Mouse (Mus musculus) kidney, postnatal 0 days (tissue): ENCODE data around the gene AI593442. TPM values are rescaled to one million over a fixed set of nuclear protein-coding genes. Genes with fewer than 3 reads are reported as not detected.
A peak's percentile ranks its signal among the peaks of the same experiment; 100 is the strongest.

ENCODE experiments used
- ATAC-seq: fragments of 200-750 bp; cut with Nextera tagmentation; replicated peaks from 2 replicates; pipeline ENCODE4 v1.8.0; 2017; ENCODE audit warnings: low read depth, moderate number of reproducible peaks, moderate TSS enrichment, moderate library complexity; ENCODE audit not compliant: low FRiP score
- DNase-seq: peaks from one replicate; pipeline ENCODE4 v3.0.0-alpha.2; 2016; ENCODE audit warnings: low spot score
- H3K27ac ChIP-seq: fragments of 300-500 bp; sonication (generic); 2 replicates; pipeline ENCODE4 v1.5.1; 2014; ENCODE audit warnings: mild to moderate bottlenecking
- H3K27me3 ChIP-seq: fragments of 300-500 bp; sonication (generic); 2 replicates; pipeline ENCODE4 v1.6.1; 2014; ENCODE audit warnings: low read length, mixed read lengths; ENCODE audit not compliant: insufficient read depth
- H3K36me3 ChIP-seq: fragments of 300-500 bp; sonication (generic); 2 replicates; pipeline ENCODE4 v1.6.1; 2014; ENCODE audit warnings: low read length, mixed read lengths; ENCODE audit not compliant: insufficient read depth
- H3K4me1 ChIP-seq: fragments of 300-500 bp; sonication (generic); replicated peaks from 2 replicates; pipeline ENCODE4 v1.6.1; 2014; ENCODE audit warnings: antibody characterized with exemption, low read length, mixed read lengths; ENCODE audit not compliant: insufficient read depth
- H3K4me2 ChIP-seq: fragments of 300-500 bp; sonication (generic); 2 replicates; pipeline ENCODE4 v1.6.1; 2014; ENCODE audit warnings: mild to moderate bottlenecking, low read length, moderate library complexity, mixed read lengths
- H3K4me3 ChIP-seq: fragments of 300-500 bp; sonication (generic); replicated peaks from 2 replicates; pipeline ENCODE4 v1.5.1; 2014; ENCODE audit warnings: low read depth, low read length
- H3K9ac ChIP-seq: fragments of 300-500 bp; sonication (generic); 2 replicates; pipeline ENCODE4 v1.6.1; 2014; ENCODE audit warnings: low read depth, low read length
- H3K9me3 ChIP-seq: fragments of 300-500 bp; sonication (generic); replicated peaks from 2 replicates; pipeline ENCODE4 v1.6.1; 2016; ENCODE audit warnings: low read length, inconsistent platforms, mixed read lengths
- CTCF ChIP-seq: IDR thresholded peaks from 2 replicates; pipeline ENCODE4 v1.5.1; 2016; ENCODE audit warnings: antibody characterized with exemption, low read depth, mild to moderate bottlenecking, moderate library complexity
- WGBS: fragments of 180-500 bp; shearing (Covaris S2); extraction: QIAGEN DNeasy Blood & Tissue Kit; methylation state at CpG from one replicate; pipeline ENCODE4 v1.1.7; 2014; 5-methylcytosine and 5-hydroxymethylcytosine counted together
- polyA plus RNA-seq: library from polyadenylated mRNA; unstranded; fragments of >200 nt; fragmentation: Nextera tagmentation; extraction: Ambion mirVana; gene quantifications from 2 replicates; pipeline ENCODE4 v1.2.1, GENCODE M21; 2015

The AI593442 gene
- polyA plus RNA-seq, 1 experiment from 2014 or later: 0.07 TPM

- Histone ChIP-seq H3K9ac (no peak overlapping the region), H3K9me3 (no peaks in the 10 kb centered on the region), H3K27ac (no peak overlapping the region), H3K36me3 (no peaks in the 10 kb centered on the region), H3K27me3 (no peaks in the 10 kb centered on the region), H3K4me3 (no peak overlapping the region), H3K4me2 (no peak overlapping the region), H3K4me1 (no peaks in the 10 kb centered on the region)
- TF ChIP-seq CTCF: no peak
- ATAC-seq: no peak
- DNase-seq: peak; percentile 10
- 61% methylated on average over 4 of the region's 4 CpGs for WGBS
These were observed 35.0 kb downstream of the AI593442 start for GRCm38 (mm10) chr9:52644626-52645025.

GRCm38 (mm10) chr9:52644156-52644555 is 35.4 kb downstream of the AI593442 start:
- Histone ChIP-seq H3K4me2 (no peak overlapping the region), H3K36me3 (no peaks in the 10 kb centered on the region), H3K27ac (no peak overlapping the region), H3K9me3 (no peaks in the 10 kb centered on the region), H3K4me3 (no peak overlapping the region), H3K9ac (no peak overlapping the region), H3K4me1 (no peaks in the 10 kb centered on the region), H3K27me3 (no peaks in the 10 kb centered on the region)
- no peak for ATAC-seq
- 84% methylated on average over 4 of the region's 4 CpGs for WGBS
- no peak for DNase-seq
- TF ChIP-seq CTCF: no peak

GRCm38 (mm10) chr9:52635991-52636390 is 43.6 kb downstream of the AI593442 start:
- Histone ChIP-seq H3K4me3 (no peak overlapping the region), H3K27ac (no peak overlapping the region), H3K27me3 (no peaks in the 10 kb centered on the region), H3K36me3 (no peaks in the 10 kb centered on the region), H3K4me1 (no peaks in the 10 kb centered on the region), H3K9ac (no peak overlapping the region), H3K4me2 (no peak overlapping the region), H3K9me3 (no peaks in the 10 kb centered on the region)
- no peak for TF ChIP-seq CTCF
- ATAC-seq (no peak), DNase-seq (no peak)
- 63% methylated on average over 2 of the region's 2 CpGs for WGBS

GRCm38 (mm10) chr9:52623926-52624325 is 55.7 kb downstream of the AI593442 start:
- 59% methylated on average over 4 of the region's 4 CpGs for WGBS
- Histone ChIP-seq H3K27ac (no peak overlapping the region), H3K9ac (no peak overlapping the region), H3K36me3 (no peaks in the 10 kb centered on the region), H3K4me3 (no peak overlapping the region), H3K27me3 (no peaks in the 10 kb centered on the region), H3K9me3 (no peaks in the 10 kb centered on the region), H3K4me2 (no peak overlapping the region), H3K4me1 (no peaks in the 10 kb centered on the region)
- TF ChIP-seq CTCF: no peak
- DNase-seq (no peak), ATAC-seq (no peak)
